Comparison of ENCODE assay signal across 15 mouse cellular contexts in the genomic region with DNA sequence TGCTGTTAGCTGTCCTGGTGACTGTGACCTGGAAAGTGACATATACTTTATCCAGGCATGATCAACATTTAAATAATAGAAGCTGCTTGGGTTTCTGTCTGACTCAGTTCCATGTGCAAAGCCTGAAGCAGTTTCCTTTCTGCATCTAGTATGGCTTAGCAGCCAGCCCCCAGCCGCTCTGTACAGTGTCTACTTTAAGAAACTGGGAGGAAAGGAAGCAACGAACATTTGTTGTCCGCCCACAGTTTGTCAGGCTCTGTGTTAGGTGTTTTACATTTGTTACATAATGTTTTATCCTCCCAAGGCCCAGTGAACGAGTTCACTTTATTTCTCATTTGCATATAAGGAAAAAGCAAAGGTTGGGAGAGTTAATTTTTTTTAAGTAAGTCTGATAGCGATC. TPM values are rescaled to one million over a fixed set of nuclear protein-coding genes. Genes with fewer than 3 reads are reported as not detected.
DNase-seq lines count a peak whose midpoint lies in the region.
"Had no signal": no experiment of that assay in that cellular context is flagged by ENCODE, and none has a peak within 500 bp of the region (broad histone marks: within the 10 kb centered on the region; RNA-seq: fewer than 3 reads in every experiment).

No protein-coding gene starts in this region.

- intact Hi-C loops in heart, postnatal 25 days (cut with DNase I), result no loop called here
- intact Hi-C loops in left cerebral cortex, postnatal 25 days (cut with DNase I), result loop anchor here (1.0 to 5.0 kb wide), 2 partner anchors 12 to 79 kb away; no protein-coding TSS in a partner anchor

- peak; percentile 40 for DNase-seq in heart, adult 11 months
- no peak for DNase-seq in heart, postnatal 25 days (ENCODE audit: low spot score)
- peak; percentile 89 for DNase-seq in right cerebral cortex, adult 18-20 months
- DNase-seq in right cerebral cortex, postnatal 4 days, result no peak
- peak; percentile 75 to 97 for DNase-seq in left cerebral cortex, postnatal 25 days (ENCODE audit: low spot score in 2 of 2)
- peak; percentile 96 for DNase-seq in telencephalon, adult 2 months (ENCODE audit: low read depth, low spot score)
- no peak for DNase-seq in B cell, adult 2 months
- no peak for DNase-seq in embryo, embryonic 10 days (ENCODE audit: low spot score)
- DNase-seq: adrenal gland, postnatal 36 days; cerebellum, adult 2 months; heart, postnatal 10 days; liver, embryonic 13.5 days; lung, embryonic 14.5 days; lung, postnatal 4 days; retina, postnatal 1 day had no signal

RNA-seq across cellular contexts. Expression of a gene that starts 16.2 kb away (rescaled TPM):
- 1 to 10 TPM; 3.4 to 5.1 TPM for total RNA-seq in heart, postnatal 25 days (2021)
- 100 to 1,000 TPM; 536 to 585 TPM for total RNA-seq in left cerebral cortex, postnatal 25 days (2021)

Comparison
In these comparisons a context has a peak if more than half of its experiments do, and no peak if none do; other contexts are left out.
1. DNase-seq: peak in heart, adult 11 months (single experiment), right cerebral cortex, adult 18-20 months (single experiment), left cerebral cortex, postnatal 25 days (2 of 2) and telencephalon, adult 2 months (single experiment); none in heart, postnatal 25 days (single experiment), right cerebral cortex, postnatal 4 days (single experiment), B cell, adult 2 months (0 of 2) and embryo, embryonic 10 days (single experiment).
2. RNA of a gene that starts 16.2 kb away (total RNA-seq): 536 to 585 TPM in left cerebral cortex, postnatal 25 days; 3.4 to 5.1 TPM in heart, postnatal 25 days; every median in the first group is over 10 times any median in the second.